Comparison of ENCODE assay signal across 8 mouse cellular contexts in the genomic region with DNA sequence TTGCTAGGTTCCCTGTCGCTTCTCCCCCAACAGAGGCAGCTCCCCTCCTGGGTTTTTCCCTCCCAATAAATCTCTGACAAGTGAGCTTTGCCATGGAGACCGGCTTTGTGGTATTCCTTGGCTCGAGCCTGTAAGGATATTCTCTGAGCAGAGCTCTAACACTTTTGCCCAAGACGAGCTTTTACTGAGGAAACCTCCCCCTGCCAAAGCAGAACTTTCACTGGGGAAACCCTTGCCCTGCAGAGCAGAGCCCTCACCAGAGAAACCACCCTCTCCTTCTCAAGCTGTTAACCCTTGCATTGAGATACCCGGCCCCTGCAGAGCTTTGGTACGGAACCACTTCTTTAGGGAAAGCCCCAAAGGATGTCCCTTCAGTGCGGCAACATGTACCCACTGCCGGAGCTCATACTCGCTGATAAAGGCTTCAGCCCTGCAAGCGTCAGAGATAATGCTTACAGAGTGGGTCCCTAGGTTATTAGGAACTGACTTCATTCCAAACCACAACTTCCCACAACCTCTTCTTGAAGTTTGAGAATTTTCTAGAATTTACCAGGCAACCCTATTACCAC. TPM values are rescaled to one million over a fixed set of nuclear protein-coding genes. Genes with fewer than 3 reads are reported as not detected.
DNase-seq lines count a peak whose midpoint lies in the region; ATAC-seq and TF ChIP-seq lines count a peak whose summit lies in the region.

No protein-coding gene starts in this region.

- no peaks in the 10 kb centered on the region for H3K27me3 ChIP-seq in kidney, embryonic 15.5 days
- H3K27me3 ChIP-seq in midbrain, postnatal 0 days (ENCODE audit: insufficient read depth, low read length): no peaks in the 10 kb centered on the region

- no peak for ATAC-seq in kidney, embryonic 15.5 days (replicated peaks; ENCODE audit: low FRiP score)
- ATAC-seq in inflammation-experienced regulatory T-cells, adult 6 months: peak; percentile 87
- no peak for ATAC-seq in midbrain, postnatal 0 days (ENCODE audit: low FRiP score)

- no peaks in the 10 kb centered on the region for H3K36me3 ChIP-seq in kidney, embryonic 15.5 days
- H3K36me3 ChIP-seq in midbrain, postnatal 0 days (ENCODE audit: insufficient read depth, low read length): no peaks in the 10 kb centered on the region

- no peak for TF ChIP-seq POLR2A in bone marrow, adult 2 months (IDR thresholded peaks at IDR 0.05; ENCODE audit: borderline replicate concordance, control insufficient read depth, low read depth, low read length)

- no peaks in the 10 kb centered on the region for H3K9me3 ChIP-seq in kidney, embryonic 15.5 days (replicated peaks)
- no peaks in the 10 kb centered on the region for H3K9me3 ChIP-seq in midbrain, postnatal 0 days (ENCODE audit: low read length)

- H3K4me1 ChIP-seq in kidney, embryonic 15.5 days: peaks cover 29% of the 10 kb centered on the region
- peaks cover 3% of the 10 kb centered on the region for H3K4me1 ChIP-seq in bone marrow, adult 2 months (ENCODE audit: control insufficient read depth, insufficient read depth, low read length)
- H3K4me1 ChIP-seq in midbrain, postnatal 0 days (ENCODE audit: insufficient read depth, low read length): no peaks in the 10 kb centered on the region

- no peak for DNase-seq in kidney, postnatal 36 days
- DNase-seq in midbrain, postnatal 0 days (ENCODE audit: low spot score): peak; percentile 77
- no peak for DNase-seq in urinary bladder, postnatal 4 days (ENCODE audit: low spot score in 2 of 2)
- no peak for DNase-seq in ovary, adult 18-20 months (ENCODE audit: low spot score)
- no peak for DNase-seq in retina, embryonic 14.5 days (ENCODE audit: low spot score)

- peak overlapping the region; percentile 37; the same call in 1 of the 2 replicates for H3K27ac ChIP-seq in kidney, embryonic 15.5 days
- peak overlapping the region; percentile 69 for H3K27ac ChIP-seq in bone marrow, adult 2 months (ENCODE audit: control insufficient read depth, insufficient read depth, low read depth, low read length, poor library complexity)
- H3K27ac ChIP-seq in midbrain, postnatal 0 days (ENCODE audit: low read depth, low read length): 0 out of 2 replicates have a peak overlapping the region, but pooled peaks have one; percentile 12

- H3K9ac ChIP-seq in kidney, embryonic 15.5 days: no peak overlapping the region
- H3K9ac ChIP-seq in midbrain, postnatal 0 days (replicated peaks; ENCODE audit: low read length, poor library complexity, severe bottlenecking): 0 out of 2 replicates have a peak overlapping the region, but pooled peaks have one; percentile 8

- 0 out of 2 replicates have a peak overlapping the region, but pooled peaks have one; percentile 8 for H3K4me2 ChIP-seq in kidney, embryonic 15.5 days
- H3K4me2 ChIP-seq in midbrain, postnatal 0 days (ENCODE audit: low read depth, low read length, poor library complexity, severe bottlenecking): peak overlapping the region; percentile 26; the same call in 1 of the 2 replicates

- WGBS in kidney, embryonic 15.5 days: 34% methylated on average over 10 of the region's 10 CpGs
- 3% methylated on average over 10 of the region's 10 CpGs for WGBS in bone marrow, adult 2 months
- 27% methylated on average over 10 of the region's 10 CpGs for WGBS in midbrain, postnatal 0 days

- TF ChIP-seq CTCF in bone marrow, adult 2 months (IDR thresholded peaks at IDR 0.05; ENCODE audit: control insufficient read depth, insufficient read depth, low read length): no peak
- no peak for TF ChIP-seq CTCF in midbrain, postnatal 0 days (IDR thresholded peaks at IDR 0.05)

- H3K4me3 ChIP-seq in kidney, embryonic 15.5 days (replicated peaks): no peak overlapping the region
- no peak overlapping the region for H3K4me3 ChIP-seq in bone marrow, adult 2 months (replicated peaks; ENCODE audit: control insufficient read depth, low read depth, low read length)
- no peak overlapping the region for H3K4me3 ChIP-seq in midbrain, postnatal 0 days (ENCODE audit: low read depth, low read length)

RNA-seq across cellular contexts. Expression of a gene that starts 50.7 kb away (rescaled TPM):
- 8.4 and 8.6 TPM in 2 replicates for polyA plus RNA-seq in kidney, embryonic 15.5 days (2015; fragmentation: Nextera tagmentation; extraction: Ambion mirVana)
- polyA plus RNA-seq in bone marrow, adult 2 months (2011; ENCODE audit: insufficient read depth, insufficient read length, low replicate concordance, missing spikeins): 16.8 and 39.4 TPM in 2 replicates
- polyA plus RNA-seq in inflammation-experienced regulatory T-cells, adult 6 months (2017; shearing (Covaris generic)): 10 to 100 TPM in 2 of 3 experiments, 1 to 10 TPM in 1; 9.2 to 14.7 (median 10.2) TPM
- 3.9 and 5.4 TPM in 2 replicates for total RNA-seq in midbrain, postnatal 0 days (2014; rRNA removed)
- 2.3 TPM in 2 replicates for polyA plus RNA-seq in midbrain, postnatal 0 days (2015; fragmentation: Nextera tagmentation; extraction: Ambion mirVana)

Comparison
In these comparisons a context has a peak if more than half of its experiments do, and no peak if none do; other contexts are left out.
1. H3K27ac ChIP-seq: peak in every context shown above with its lines; median percentile 69 in bone marrow, adult 2 months; 37 in kidney, embryonic 15.5 days; 12 in midbrain, postnatal 0 days.